ENCODE assay signal across 27 mouse cellular contexts in genomic region chr12:8545066-8545610, GRCm38 (mm10). TPM values are rescaled to one million over a fixed set of nuclear protein-coding genes. Genes with fewer than 3 reads are reported as not detected.
DNase-seq lines count a peak whose midpoint lies in the region; ATAC-seq and TF ChIP-seq lines count a peak whose summit lies in the region.
"Had no signal": no experiment of that assay in that cellular context is flagged by ENCODE, and none has a peak within 500 bp of the region (broad histone marks: within the 10 kb centered on the region; RNA-seq: fewer than 3 reads in every experiment).

No protein-coding gene starts in this region.

- DNase-seq in frontal cortex, postnatal 10 days (ENCODE audit: low spot score in 2 of 2): no peak
- DNase-seq in limb, embryonic 10.5 days (ENCODE audit: low spot score): no peak
- peak; percentile 20 for DNase-seq in frontal cortex, postnatal 14 days (ENCODE audit: low spot score in 2 of 2)
- DNase-seq in spleen, postnatal 36 days (ENCODE audit: low spot score in 2 of 2): no peak
- DNase-seq: adrenal gland, postnatal 36 days; cerebellum, adult 9-10 months; gastrocnemius, adult 2 months; lung, adult 2 months; spleen, adult 18-20 months; thymus, adult 2 months had no signal

- no peak overlapping the region for H3K4me3 ChIP-seq in limb, embryonic 13.5 days
- no peak overlapping the region for H3K4me3 ChIP-seq in limb, embryonic 10.5 days
- H3K4me3 ChIP-seq in olfactory bulb, adult 2 months (ENCODE audit: insufficient read depth, low read depth, low read length): no peak overlapping the region
- H3K4me3 ChIP-seq in forebrain, embryonic 15.5 days: no peak overlapping the region
- H3K4me3 ChIP-seq: embryonic facial prominence, embryonic 12.5 days; erythroblast, embryonic 14.5 days; forebrain, embryonic 13.5 days; gastrocnemius, adult 2 months; heart, embryonic 13.5 days; kidney, embryonic 15.5 days; liver, embryonic 12.5 days; megakaryocyte, embryonic 14.5 days; midbrain, embryonic 15.5 days had no signal

- 0 out of 2 replicates have a peak overlapping the region, but pooled peaks have one; percentile 13 for H3K9ac ChIP-seq in limb, embryonic 13.5 days
- H3K9ac ChIP-seq in forebrain, embryonic 15.5 days (replicated peaks): no peak overlapping the region
- H3K9ac ChIP-seq: embryonic facial prominence, embryonic 12.5 days; forebrain, embryonic 13.5 days; heart, embryonic 13.5 days; kidney, embryonic 15.5 days; liver, embryonic 12.5 days; midbrain, embryonic 15.5 days had no signal

- no peak for TF ChIP-seq POLR2A in olfactory bulb, adult 2 months (IDR thresholded peaks at IDR 0.05; ENCODE audit: insufficient read depth, low read depth, low read length)

- no peaks in the 10 kb centered on the region for H3K4me1 ChIP-seq in limb, embryonic 13.5 days
- no peaks in the 10 kb centered on the region for H3K4me1 ChIP-seq in limb, embryonic 10.5 days
- H3K4me1 ChIP-seq in olfactory bulb, adult 2 months (ENCODE audit: control insufficient read depth, insufficient read depth, low read length): peaks cover 10% of the 10 kb centered on the region
- H3K4me1 ChIP-seq in forebrain, embryonic 15.5 days: no peaks in the 10 kb centered on the region
- H3K4me1 ChIP-seq: embryonic facial prominence, embryonic 12.5 days; forebrain, embryonic 13.5 days; kidney, embryonic 15.5 days; midbrain, embryonic 15.5 days had no signal

- H3K27ac ChIP-seq in limb, embryonic 13.5 days: no peak overlapping the region
- H3K27ac ChIP-seq in limb, embryonic 10.5 days: no peak overlapping the region
- H3K27ac ChIP-seq in olfactory bulb, adult 2 months (ENCODE audit: insufficient read depth, low read depth, low read length): peak overlapping the region; percentile 65
- no peak overlapping the region for H3K27ac ChIP-seq in forebrain, embryonic 15.5 days (replicated peaks)
- H3K27ac ChIP-seq: embryonic facial prominence, embryonic 12.5 days; forebrain, embryonic 13.5 days; gastrocnemius, adult 2 months; heart, embryonic 13.5 days; kidney, embryonic 15.5 days; liver, embryonic 12.5 days; midbrain, embryonic 15.5 days had no signal

- WGBS in limb, embryonic 13.5 days: 84% methylated on average over 5 of the region's 5 CpGs
- WGBS in limb, embryonic 10.5 days: 87% methylated on average over 5 of the region's 5 CpGs
- 40% methylated on average over 5 of the region's 5 CpGs for WGBS in olfactory bulb, adult 2 months
- WGBS in forebrain, embryonic 15.5 days: 87% methylated on average over 5 of the region's 5 CpGs

- no peak overlapping the region for H3K4me2 ChIP-seq in limb, embryonic 13.5 days (replicated peaks)
- no peak overlapping the region for H3K4me2 ChIP-seq in forebrain, embryonic 15.5 days (replicated peaks)
- H3K4me2 ChIP-seq: embryonic facial prominence, embryonic 12.5 days; forebrain, embryonic 13.5 days; heart, embryonic 13.5 days; kidney, embryonic 15.5 days; liver, embryonic 12.5 days; midbrain, embryonic 15.5 days had no signal

- no peak for TF ChIP-seq CTCF in olfactory bulb, adult 2 months (IDR thresholded peaks at IDR 0.05; ENCODE audit: insufficient read depth, low read depth, low read length)

- H3K27me3 ChIP-seq in limb, embryonic 13.5 days: no peaks in the 10 kb centered on the region
- no peaks in the 10 kb centered on the region for H3K27me3 ChIP-seq in limb, embryonic 10.5 days (ENCODE audit: low read depth, poor library complexity, severe bottlenecking)
- no peaks in the 10 kb centered on the region for H3K27me3 ChIP-seq in forebrain, embryonic 15.5 days
- H3K27me3 ChIP-seq: embryonic facial prominence, embryonic 12.5 days; forebrain, embryonic 13.5 days; heart, embryonic 13.5 days; kidney, embryonic 15.5 days; liver, embryonic 12.5 days; megakaryocyte, embryonic 14.5 days; midbrain, embryonic 15.5 days had no signal

- H3K9me3 ChIP-seq in limb, embryonic 13.5 days: no peaks in the 10 kb centered on the region
- no peaks in the 10 kb centered on the region for H3K9me3 ChIP-seq in limb, embryonic 10.5 days (replicated peaks)
- H3K9me3 ChIP-seq in forebrain, embryonic 15.5 days: no peaks in the 10 kb centered on the region
- H3K9me3 ChIP-seq: embryonic facial prominence, embryonic 12.5 days; forebrain, embryonic 13.5 days; heart, embryonic 13.5 days; kidney, embryonic 15.5 days; liver, embryonic 12.5 days; megakaryocyte, embryonic 14.5 days; midbrain, embryonic 15.5 days had no signal

- ATAC-seq in frontal cortex, adult (ENCODE audit: low TSS enrichment): peak; percentile 96
- ATAC-seq in limb, embryonic 13.5 days (ENCODE audit: low FRiP score, low read depth): no peak
- ATAC-seq in forebrain, embryonic 15.5 days (replicated peaks): no peak
- ATAC-seq: CD4-positive, CD25-positive, alpha-beta regulatory T cell, adult 4 months; forebrain, embryonic 13.5 days; hindbrain, embryonic 16.5 days; intestine, postnatal 0 days; liver, embryonic 12.5 days; midbrain, embryonic 15.5 days had no signal

- no peaks in the 10 kb centered on the region for H3K36me3 ChIP-seq in limb, embryonic 13.5 days
- no peaks in the 10 kb centered on the region for H3K36me3 ChIP-seq in limb, embryonic 10.5 days
- no peaks in the 10 kb centered on the region for H3K36me3 ChIP-seq in forebrain, embryonic 15.5 days
- H3K36me3 ChIP-seq: embryonic facial prominence, embryonic 12.5 days; heart, embryonic 13.5 days; kidney, embryonic 15.5 days; liver, embryonic 12.5 days; midbrain, embryonic 15.5 days had no signal

RNA-seq across cellular contexts. Expression of gene Rhob, which starts 45.3 kb away (rescaled TPM):
- 37.8 and 40.8 TPM in 2 replicates for polyA plus RNA-seq in limb, embryonic 13.5 days (2015; fragmentation: Nextera tagmentation; extraction: Ambion mirVana)
- 14.7 and 16.7 TPM in 2 replicates for polyA plus RNA-seq in limb, embryonic 10.5 days (2016; fragmentation: Nextera tagmentation; extraction: Ambion mirVana)
- 196 TPM in 1 of 2 replicates, not detected in the other for polyA plus RNA-seq in olfactory bulb, adult 2 months (2012; ENCODE audit: insufficient read depth, insufficient read length, low replicate concordance, missing spikeins)
- polyA plus RNA-seq in forebrain, embryonic 15.5 days (2015; fragmentation: Nextera tagmentation; extraction: Ambion mirVana): 73.8 and 77.6 TPM in 2 replicates

RNA-seq across cellular contexts. Expression of gene Slc7a15, which starts 53.7 kb away (rescaled TPM):
- not detected in 2 replicates for polyA plus RNA-seq in limb, embryonic 13.5 days (2015; fragmentation: Nextera tagmentation; extraction: Ambion mirVana)
- polyA plus RNA-seq in limb, embryonic 10.5 days (2016; fragmentation: Nextera tagmentation; extraction: Ambion mirVana): not detected in 2 replicates
- polyA plus RNA-seq in olfactory bulb, adult 2 months (2012; ENCODE audit: insufficient read depth, insufficient read length, low replicate concordance, missing spikeins): not detected in 2 replicates
- not detected in 2 replicates for polyA plus RNA-seq in forebrain, embryonic 15.5 days (2015; fragmentation: Nextera tagmentation; extraction: Ambion mirVana)
- polyA plus RNA-seq: CD4-positive, CD25-positive, alpha-beta regulatory T cell, adult 4 months; embryonic facial prominence, embryonic 12.5 days; erythroblast, embryonic 14.5 days; forebrain, embryonic 13.5 days; heart, embryonic 13.5 days; hindbrain, embryonic 16.5 days; kidney, embryonic 15.5 days; limb, embryonic 11.5 days; liver, embryonic 12.5 days; lung, adult 2 months; midbrain, embryonic 15.5 days; stomach, embryonic 14.5 days had no signal

Comparison
In these comparisons a context has a peak if more than half of its experiments do, and no peak if none do; other contexts are left out.
1. DNase-seq: peak in frontal cortex, postnatal 14 days (2 of 2); none in frontal cortex, postnatal 10 days (0 of 2), limb, embryonic 10.5 days (single experiment) and spleen, postnatal 36 days (0 of 2).